Mouse (Mus musculus): Measurements from ENCODE around the gene Arhgap15. TPM values are rescaled to one million over a fixed set of nuclear protein-coding genes. Genes with fewer than 3 reads are reported as not detected.

Gene Arhgap15
- polyA plus RNA-seq, 1 experiment: 2.8 TPM

- no peak for DNase-seq (ENCODE audit: low spot score)
Observed at GRCm38 (mm10) chr2:44438070-44438469, 689.4 kb downstream of the Arhgap15 start.

DNA sequence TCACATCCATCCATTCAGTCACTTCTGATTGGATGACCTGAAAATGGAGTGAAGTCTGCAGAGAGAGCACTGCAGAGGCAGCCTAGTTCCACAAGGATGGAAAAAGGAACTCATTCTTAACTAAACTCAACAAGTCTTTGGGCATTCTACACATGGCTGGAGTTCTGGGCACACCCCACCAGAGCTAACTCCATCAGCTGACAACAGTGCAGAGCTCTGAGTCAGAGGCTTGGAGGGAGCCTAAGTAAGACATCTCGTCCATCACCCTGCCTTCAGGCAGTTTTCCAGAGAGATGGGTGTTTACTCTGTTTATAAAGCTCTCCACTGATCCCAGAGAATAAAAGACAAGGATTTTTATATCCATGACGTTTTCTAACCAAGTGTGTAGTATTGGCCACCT lies 696.3 kb downstream of the Arhgap15 start:
- no peak for DNase-seq (ENCODE audit: low spot score)

Other genes with a start within 250 kb of the Arhgap15 start
- gene Kynu, start 193.5 kb upstream of the Arhgap15 start, polyA plus RNA-seq (2012; rRNA removed): 0.25 and 0.34 TPM in 2 replicates